Mouse (Mus musculus): Measurements from ENCODE around the gene Nectin4. TPM values are rescaled to one million over a fixed set of nuclear protein-coding genes. Genes with fewer than 3 reads are reported as not detected.
"Not testable (repeated sequence)": the region's sequence is repeated elsewhere in the genome, so short reads cannot be mapped to it uniquely, and the experiment has no call there.

Gene Nectin4
- total RNA-seq (2021) = under 1 TPM; 0.21 to 0.42 TPM

DNA sequence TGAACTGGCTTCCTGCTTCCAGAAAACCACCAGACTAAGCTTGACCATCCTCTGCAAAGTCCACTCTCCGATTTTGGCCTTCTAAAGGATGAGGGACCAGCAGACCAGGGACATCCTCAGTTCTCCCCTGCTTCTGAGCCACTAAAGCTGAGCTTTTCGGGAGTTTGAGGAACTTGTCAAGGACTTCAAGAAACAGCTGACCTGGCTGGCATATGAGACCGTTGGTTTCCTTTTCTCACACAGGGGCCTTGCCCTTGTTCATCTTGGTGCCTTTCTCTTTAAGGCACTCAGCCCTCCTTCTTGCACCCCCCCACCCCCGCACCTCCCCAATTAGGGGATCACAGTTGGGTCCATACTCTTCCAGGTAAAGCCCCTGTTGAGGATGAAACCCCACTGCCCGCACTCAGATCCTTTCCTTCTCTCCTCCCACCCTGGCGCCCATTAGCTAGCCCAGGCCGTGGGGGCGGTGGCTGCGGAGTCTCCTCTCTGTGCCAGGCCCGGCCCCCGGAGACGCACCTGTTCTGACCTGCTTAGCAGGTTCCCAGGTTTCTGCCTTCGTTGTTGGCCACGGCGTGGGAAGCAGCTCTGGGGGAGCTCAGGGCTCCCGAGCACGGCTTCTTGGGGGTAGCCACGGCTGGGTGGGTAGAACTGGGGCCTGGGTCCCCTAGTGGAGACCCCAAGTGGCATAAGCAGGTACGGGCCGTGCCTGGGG lies at the start of gene Nectin4:
Gene Nectin4, plus strand, starts transcription at position 255 of the 712 bp plus-strand sequence.
- DNase-seq (ENCODE audit: low spot score) = no peak
- intact Hi-C loops (cut with DNase I) = no loop called here

DNA sequence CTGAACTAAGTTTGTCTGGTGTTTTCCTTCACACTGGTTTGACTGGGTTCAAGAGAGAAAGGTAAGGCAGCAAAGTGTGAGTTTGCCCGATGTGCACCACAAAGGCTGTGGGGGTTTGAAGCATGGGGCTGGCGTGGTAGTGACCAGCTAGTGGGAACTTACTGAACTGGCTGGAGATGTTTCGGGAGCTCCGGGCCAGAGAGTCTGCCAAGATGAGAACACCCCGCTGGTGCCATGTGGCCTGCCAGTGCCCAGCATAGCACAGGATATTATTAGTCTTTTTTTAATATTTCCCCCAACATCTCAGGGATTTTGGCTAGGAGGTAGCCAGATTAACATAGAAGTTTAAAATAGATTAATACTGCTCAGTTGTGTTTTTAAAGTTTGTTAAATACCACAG lies 49.7 kb upstream of the Nectin4 start:
- no peak for DNase-seq (ENCODE audit: low spot score)
- intact Hi-C loops (cut with DNase I) = no loop called here

DNA sequence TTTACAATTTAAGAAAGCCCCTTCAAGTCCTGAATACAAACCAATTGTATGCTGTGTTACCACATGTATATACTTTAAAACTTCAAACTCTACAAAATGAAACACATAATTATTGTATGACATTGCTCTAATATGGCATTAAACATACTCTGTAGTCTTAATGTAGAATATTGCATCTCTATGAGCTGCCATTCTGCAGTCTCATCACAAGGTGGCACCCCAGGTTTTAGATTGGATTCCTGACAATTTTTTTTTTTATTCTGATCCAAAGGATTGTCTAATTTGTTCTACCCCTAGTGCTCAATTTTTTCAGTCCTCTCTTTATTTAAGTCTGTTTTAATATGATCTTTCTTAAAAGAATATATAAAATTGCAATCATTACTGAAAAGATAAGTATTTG lies 48.5 kb upstream of the Nectin4 start:
- DNase-seq (ENCODE audit: low spot score) = no peak
- intact Hi-C loops (cut with DNase I) = no loop called here

DNA sequence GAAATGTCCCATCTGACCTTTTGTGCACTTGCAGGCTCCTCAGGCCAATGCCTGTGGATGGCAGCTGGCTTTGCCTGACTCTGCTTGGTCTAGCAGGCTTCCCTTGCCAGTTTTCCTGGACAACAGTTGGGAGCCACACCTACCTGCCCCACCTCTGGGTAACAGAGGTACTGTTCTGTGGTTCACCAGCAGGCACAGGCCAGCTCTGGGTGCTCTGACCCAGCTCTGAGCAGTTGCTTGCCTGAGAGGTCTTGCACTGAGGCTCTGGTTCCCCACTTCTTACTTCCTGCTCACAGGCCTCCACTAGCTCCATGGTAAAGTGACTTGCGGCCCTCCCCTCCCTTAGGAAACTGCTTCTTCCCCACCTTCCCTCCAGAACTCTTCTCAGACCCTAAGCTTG lies 47.9 kb upstream of the Nectin4 start:
- intact Hi-C loops (cut with DNase I) = loop anchor here (2.0 kb wide), 1 partner anchor 33 kb away; no protein-coding TSS in a partner anchor
- DNase-seq (ENCODE audit: low spot score) = no peak

DNA sequence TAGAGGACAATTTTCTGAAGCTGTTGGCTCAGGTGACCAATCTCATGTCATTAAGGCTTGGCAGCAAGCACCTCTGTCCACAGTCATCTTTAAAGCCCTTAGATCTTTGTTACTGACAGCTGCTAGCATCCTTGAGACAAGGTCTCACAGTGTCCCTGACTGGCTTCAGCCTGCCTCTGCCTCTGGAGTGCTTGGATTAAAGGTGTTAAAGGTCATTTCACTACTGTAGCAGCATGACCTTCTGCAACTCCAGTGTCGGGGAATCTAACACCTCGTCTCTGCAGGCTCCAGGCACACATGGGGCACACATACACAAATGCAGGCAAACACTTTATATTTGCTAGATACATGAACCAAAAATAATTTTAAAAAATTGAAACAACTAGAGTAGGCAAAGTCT lies 44.3 kb upstream of the Nectin4 start:
- DNase-seq (ENCODE audit: low spot score) = no peak
- intact Hi-C loops (cut with DNase I) = loop anchor here (5.0 kb wide), 1 partner anchor 87 kb away; the partner anchor contains the start of gene Usf1

DNA sequence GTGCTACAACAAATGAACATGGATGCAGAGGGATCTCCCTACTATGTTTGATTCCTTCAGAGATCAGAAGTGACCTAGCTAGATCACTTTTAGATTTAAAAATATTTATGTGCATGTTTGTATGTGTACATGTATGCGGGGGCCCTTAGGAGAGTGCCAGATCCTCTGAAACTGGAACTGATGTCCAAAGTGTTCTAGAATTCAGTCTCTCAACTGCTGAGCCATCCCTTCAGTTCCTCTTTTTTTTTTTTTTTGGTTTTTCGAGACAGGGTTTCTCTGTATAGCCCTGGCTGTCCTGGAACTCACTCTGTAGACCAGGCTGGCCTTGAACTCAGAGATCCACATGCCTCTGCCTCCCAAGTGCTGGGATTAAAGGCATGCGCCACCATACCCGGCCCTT lies 43.3 kb upstream of the Nectin4 start:
- intact Hi-C loops (cut with DNase I) = loop anchor here (5.0 kb wide), 1 partner anchor 86 kb away; the partner anchor contains the start of gene Usf1
- not testable (repeated sequence) for DNase-seq (ENCODE audit: low spot score)

DNA sequence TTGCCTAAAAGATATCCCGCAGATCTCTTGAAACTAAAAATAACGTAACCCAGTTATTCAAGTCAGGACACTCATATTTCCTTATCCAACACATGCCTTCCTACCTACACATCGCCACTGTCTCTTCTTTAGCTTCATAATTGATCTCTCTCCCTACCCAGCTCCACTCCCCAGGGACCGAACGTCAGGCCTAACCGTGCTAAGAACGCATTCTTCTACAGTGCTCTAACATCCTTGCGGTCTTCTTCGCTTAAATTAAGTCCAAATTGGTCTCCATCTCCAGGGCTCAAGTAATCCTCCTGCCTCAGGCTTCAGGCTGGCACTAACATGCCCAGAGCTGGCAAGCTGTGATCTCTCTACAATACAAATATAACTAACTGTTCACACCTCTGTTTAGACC lies 41.7 kb upstream of the Nectin4 start:
- no peak for DNase-seq (ENCODE audit: low spot score)
- intact Hi-C loops (cut with DNase I) = loop anchor here (2.0 to 5.0 kb wide), 2 partner anchors 33 to 84 kb away; partner anchors contain the start of genes Ufc1 and Usf1

DNA sequence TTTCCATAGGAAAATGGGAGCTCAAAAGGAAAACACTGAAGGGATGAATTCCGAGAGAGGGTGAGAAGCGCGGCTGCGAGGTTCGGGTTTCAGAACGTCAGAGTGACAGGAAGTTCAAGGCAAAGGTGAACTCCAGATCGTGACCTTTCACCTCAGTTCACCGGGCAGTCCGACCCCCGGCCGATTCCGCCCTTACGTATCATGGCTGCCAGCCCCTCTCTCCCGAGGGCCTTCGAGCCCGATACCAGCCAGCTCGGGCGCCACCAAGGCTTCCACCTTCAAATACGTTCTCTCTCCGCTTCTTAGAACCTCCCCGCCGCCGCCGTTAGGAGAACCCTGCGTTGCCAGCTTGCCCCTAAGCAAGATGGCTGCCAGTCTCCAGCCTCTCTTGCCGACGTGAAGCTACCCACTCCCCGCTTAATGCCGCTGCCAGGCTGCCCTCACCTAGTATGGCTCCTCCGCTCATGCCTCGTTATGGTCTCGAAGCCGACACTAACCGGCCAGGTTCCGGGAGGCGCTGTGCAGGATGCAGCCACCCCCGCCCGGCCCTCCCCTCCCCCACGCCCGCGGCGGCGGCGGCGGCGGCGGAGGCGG lies 41.0 kb upstream of the Nectin4 start, which contains the start of gene Dedd:
Gene Dedd, plus strand, starts transcription at position 307 of the 594 bp plus-strand sequence.
- peak; percentile 91 for DNase-seq (ENCODE audit: low spot score)
- intact Hi-C loops (cut with DNase I) = loop anchor here (2.0 to 5.0 kb wide), 2 partner anchors 34 to 83 kb away; partner anchors contain the start of genes Ufc1 and Usf1

DNA sequence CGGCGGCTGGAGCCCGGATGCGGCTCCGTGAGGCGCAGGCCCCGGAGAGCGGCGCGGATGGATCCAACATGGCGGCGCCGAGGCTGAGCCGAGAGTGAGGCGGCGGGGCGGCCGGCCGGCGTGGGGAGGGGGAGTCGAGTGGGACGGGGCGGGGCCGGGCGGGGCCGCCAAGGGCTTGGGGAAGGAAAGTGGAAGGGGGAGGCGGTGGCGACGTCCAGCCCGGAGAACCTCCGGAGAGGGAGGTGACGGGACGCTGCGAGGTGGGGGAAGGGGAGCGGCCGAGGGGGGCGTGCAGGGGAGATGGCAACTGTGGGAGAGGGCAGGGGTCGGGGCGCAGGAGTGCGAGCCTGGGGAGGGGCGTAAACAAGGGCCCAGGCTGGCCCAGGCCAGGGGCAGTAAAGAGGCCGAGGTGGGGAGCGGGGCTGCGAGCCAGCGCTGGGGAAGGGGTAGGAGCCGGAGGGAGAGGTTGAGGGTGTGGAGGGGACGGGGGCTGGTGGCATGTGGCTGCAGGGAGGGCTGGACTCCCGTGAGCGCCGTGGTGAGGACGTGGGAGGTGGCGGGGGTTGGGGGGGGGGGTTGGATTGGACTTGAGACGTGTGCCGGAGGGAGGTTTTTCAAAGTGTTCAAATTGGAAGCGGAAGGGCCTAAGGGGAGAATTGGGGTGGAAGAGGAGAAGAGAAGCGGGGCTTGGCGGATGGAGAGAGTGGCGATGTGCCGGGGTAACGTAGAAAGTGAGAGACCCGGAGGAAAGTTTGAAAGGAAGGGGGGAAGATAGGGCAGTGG lies 40.3 kb upstream of the Nectin4 start:
- intact Hi-C loops (cut with DNase I) = loop anchor here (2.0 to 5.0 kb wide), 2 partner anchors 35 to 83 kb away; partner anchors contain the start of genes Ufc1 and Usf1
- DNase-seq (ENCODE audit: low spot score) = no peak

DNA sequence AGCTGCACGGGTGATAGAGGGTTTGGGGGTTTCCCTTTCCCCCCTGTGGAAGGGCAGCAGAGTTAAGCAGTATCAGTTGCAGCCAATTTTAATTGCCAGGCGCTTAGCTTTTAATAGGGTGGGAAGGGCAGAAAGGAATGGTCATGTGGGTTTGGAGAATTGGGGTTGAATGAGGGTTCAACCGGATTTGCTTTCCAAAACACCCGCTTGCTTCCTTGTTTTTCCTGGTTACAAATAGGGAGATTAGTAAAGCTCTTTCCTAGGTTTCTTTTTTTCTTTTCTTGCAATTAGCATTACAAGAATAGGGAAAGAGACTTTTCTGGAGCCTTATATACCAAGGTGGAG lies 39.7 kb upstream of the Nectin4 start:
- no peak for DNase-seq (ENCODE audit: low spot score)
- intact Hi-C loops (cut with DNase I) = no loop called here

DNA sequence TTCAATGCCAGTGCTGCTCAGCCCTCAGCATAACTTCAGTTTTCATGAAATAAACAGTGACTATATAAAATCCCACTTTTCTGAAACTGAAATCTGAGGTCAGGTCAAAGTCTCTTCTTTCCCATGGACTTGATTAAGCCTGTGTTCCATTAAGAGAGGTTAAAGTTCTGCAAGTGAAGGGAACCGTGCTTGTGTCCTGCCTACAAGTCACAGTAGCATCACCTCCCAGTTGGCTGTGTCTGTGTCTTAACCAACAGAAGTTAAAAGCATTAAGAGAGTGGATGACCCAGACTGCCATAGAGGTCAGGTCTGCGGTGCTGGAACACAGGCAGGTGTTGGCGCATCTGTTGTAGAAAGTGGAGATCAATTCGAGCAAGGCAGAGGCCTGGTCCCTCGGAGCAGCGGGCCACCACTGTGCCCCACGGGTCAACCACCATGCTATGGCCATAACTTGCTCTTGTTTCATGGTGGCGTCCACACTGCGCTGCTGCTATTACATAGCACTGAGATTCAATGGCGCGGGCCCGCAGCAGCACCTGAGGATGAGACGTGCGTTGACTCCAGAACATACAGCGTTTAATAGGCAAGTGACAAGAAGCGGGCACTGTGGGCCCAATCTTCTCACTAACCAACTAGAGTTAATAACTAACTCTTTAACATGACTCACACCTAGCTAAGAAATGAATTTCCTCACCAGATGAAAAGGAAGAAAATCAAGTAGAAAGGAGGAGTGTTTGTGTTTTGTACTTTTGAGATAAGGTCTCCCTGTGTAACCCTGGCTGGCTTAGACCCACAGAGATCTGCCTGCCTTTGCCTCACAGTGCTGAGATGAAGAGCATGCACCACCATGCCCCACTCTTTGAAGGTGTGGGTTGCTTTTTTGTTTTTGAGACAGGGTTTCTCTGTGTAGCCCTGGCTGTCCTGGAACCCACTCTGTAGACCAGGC lies 27.4 kb upstream of the Nectin4 start:
- intact Hi-C loops (cut with DNase I) = no loop called here
- no peak for DNase-seq (ENCODE audit: low spot score)

DNA sequence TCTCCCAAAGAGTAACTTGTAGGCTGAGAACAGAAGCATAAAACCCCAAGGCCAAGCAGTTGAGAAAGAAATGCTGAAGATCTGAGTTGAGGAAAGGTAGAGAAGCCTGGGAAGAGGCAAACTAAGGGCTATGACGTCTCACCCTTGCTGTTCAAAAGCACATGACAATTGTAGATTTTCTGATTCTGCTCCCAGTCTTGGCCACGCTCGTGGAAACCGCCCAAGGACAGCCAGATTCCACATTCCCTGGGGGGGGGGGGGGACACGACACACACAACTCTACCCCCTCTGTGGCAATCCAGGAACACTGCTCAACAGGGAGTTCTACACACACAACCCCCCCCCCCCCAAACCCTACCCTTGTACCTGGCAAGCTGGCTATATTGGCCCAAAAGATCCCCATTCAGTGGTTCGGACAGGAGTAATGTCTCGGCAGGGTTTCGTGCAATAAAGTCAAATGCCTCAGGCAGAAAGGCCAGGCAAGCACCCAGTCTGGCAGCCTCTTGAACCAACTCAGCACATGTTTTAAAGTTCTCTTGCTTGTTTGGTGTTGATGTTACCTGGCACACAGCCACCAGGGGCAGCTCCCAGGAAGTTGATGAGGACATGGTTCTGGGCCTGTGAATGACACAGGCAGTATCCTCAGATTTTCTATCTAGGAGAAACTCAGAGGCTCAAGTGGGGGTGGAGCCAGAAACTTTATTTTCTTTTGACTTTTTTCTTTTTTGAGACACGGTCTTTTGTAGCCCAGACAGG lies 25.8 kb upstream of the Nectin4 start:
- no peak for DNase-seq (ENCODE audit: low spot score)
- intact Hi-C loops (cut with DNase I) = no loop called here

DNA sequence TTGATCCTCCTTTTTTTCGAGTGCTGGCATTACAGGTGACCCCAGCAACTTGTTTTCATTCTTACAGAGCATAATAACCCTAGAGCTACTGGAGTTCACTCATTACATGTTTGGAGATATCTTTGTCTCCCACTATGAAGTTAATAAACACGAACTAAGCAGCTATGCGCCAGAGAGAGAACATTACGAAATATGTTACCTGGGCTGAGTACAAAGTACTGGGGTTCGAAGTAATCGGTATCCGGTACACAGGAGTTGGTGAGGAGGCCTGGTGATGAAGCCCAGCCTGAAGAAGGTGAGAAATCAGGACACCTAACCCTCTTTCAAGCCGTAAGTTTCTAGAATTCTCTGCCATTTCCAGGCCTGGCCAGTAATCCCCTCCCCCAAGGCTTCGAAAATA lies 25.2 kb upstream of the Nectin4 start:
- intact Hi-C loops (cut with DNase I) = no loop called here
- DNase-seq (ENCODE audit: low spot score) = no peak

DNA sequence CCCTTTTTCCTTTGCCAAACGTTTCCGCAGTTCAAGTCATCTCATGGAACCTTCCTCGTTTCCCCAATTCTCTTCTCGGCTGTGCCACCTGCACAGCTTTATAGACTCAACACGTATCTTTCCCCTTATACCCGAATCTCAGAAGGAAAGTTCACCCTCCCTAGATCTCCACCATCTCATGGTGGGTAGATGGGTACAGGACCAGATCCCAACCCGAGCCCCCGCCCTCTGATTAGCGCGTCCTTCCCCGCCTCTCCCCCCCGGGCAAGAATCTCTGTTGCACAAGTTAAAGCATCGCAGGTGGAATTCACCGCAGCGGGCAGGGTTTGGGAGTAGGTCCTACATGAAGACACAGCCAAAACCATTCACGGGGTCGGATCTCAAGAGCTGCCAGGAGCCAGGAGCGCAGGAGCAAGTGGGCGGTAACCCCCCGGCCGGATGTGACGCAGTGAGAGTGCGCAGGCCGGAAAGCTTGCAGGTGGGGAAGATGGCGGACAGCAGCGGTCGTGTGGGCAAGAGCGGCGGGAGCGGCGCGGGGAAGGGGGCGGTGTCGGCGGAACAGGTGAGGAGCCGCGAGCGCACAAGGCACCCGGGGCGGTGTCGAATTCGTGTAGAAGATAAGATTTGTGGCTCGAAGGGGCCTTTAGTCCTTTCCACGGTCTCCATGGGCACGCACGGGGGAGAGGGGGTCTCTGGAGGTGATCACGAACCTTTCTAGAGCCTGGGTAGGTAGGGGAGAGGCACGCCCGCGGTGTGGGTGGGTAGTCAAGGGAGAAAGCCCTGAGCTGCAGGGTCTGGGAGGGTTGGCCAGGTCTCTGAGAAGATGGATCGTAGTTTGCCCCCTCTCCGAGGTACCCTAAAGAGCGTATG lies 24.4 kb upstream of the Nectin4 start, which contains the start of the genes Nit1 and Pfdn2:
Gene Nit1, minus strand, starts transcription at position 422 of the 870 bp plus-strand sequence.
Gene Pfdn2, plus strand, starts transcription at position 446 of the 870 bp plus-strand sequence.
- intact Hi-C loops (cut with DNase I) = no loop called here

DNA sequence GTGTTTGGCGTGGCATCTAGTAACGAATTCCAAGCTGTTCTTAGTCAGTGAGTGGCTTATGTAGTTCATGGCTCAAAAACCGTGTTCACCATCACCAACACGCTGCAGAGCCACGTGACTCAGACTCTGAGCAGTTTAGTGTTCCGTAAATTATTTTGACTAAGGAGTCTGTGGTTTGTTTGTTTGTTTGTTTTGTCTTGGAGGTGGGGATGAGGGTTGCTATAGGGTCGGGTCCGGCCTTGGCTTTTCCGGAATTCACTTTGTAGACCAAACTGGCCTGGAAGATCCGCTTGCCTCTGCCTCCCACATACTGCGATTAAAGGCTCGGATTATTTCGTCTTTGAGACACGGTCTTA lies 23.8 kb upstream of the Nectin4 start:
- no peak for DNase-seq (ENCODE audit: low spot score)
- intact Hi-C loops (cut with DNase I) = no loop called here

More for the DNA sequence above, 24.4 kb upstream of the Nectin4 start, which contains the start of the genes Nit1 and Pfdn2:
- DNase-seq (ENCODE audit: low spot score) = peak; percentile 83

DNA sequence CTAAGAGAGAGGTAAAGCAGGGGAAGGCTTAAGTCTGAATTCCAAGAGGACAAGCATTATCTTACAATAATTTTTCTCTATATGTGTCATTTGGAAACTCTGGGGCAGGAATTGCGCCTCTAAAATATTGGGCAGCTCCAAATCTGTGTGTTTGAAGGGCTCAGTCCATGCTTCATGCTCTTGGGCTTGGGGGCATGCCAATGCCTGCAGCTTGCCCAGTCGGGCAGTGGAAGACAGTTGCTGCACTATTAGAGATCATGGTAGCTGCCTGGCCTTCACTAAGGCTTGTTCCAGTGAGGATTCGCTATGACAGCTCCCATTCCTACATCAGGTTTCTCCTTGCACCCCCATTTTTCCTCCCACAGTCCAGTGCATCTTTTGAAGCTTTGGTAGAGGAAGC lies 21.2 kb upstream of the Nectin4 start:
- no peak for DNase-seq (ENCODE audit: low spot score)
- intact Hi-C loops (cut with DNase I) = no loop called here

DNA sequence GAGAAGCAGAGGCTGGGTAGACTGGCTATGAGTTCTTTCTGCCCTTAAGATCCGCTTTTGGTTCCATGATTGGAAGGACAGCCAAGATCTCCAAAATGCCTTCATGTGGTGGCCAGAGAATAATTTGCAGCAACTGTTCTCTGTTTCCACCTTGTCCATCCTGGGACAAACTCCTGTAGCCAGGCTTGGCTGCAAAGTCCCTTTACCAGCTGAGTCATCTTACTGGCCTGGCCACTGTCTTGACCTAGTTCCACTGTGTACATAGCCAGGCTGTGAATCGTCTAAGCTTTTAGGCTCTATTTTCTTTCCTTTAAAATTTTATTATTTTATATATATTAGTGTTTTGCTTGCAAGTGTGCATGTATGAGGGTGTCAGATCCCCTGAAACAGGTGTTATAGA lies 20.7 kb upstream of the Nectin4 start:
- intact Hi-C loops (cut with DNase I) = no loop called here

More for the DNA sequence above, 20.7 kb upstream of the Nectin4 start:
- no peak for DNase-seq (ENCODE audit: low spot score)
